In genomic region chr9:31971801-31972628, GRCm38 (mm10) we compare ENCODE assay signal across 9 mouse cellular contexts. TPM values are rescaled to one million over a fixed set of nuclear protein-coding genes. Genes with fewer than 3 reads are reported as not detected.
A peak's percentile ranks its signal among the peaks of the same experiment; 100 is the strongest.
DNase-seq lines count a peak whose midpoint lies in the region; ATAC-seq and TF ChIP-seq lines count a peak whose summit lies in the region.
"Had no signal": no experiment of that assay in that cellular context is flagged by ENCODE, and none has a peak within 500 bp of the region (broad histone marks: within the 10 kb centered on the region; RNA-seq: fewer than 3 reads in every experiment).

No protein-coding gene starts in this region.

- no peak for TF ChIP-seq POLR2A in limb, embryonic 14.5 days (IDR thresholded peaks at IDR 0.05; ENCODE audit: borderline replicate concordance, extremely low read depth, insufficient read depth, insufficient read length)

- H3K4me1 ChIP-seq in embryonic facial prominence, embryonic 14.5 days (ENCODE audit: control insufficient read depth, insufficient read depth, low read length), result peaks cover 7% of the 10 kb centered on the region; the same call in 1 of the 2 replicates
- peaks cover 13% of the 10 kb centered on the region for H3K4me1 ChIP-seq in heart, embryonic 15.5 days (replicated peaks)
- H3K4me1 ChIP-seq in kidney, postnatal 0 days (replicated peaks; ENCODE audit: insufficient read depth, low read length), result peaks cover 6% of the 10 kb centered on the region
- 0 out of 2 replicates have a peak, but pooled peaks cover 5% of the 10 kb centered on the region for H3K4me1 ChIP-seq in limb, embryonic 14.5 days (ENCODE audit: control insufficient read depth, insufficient read depth, low read length)
- H3K4me1 ChIP-seq in midbrain, embryonic 16.5 days (ENCODE audit: control insufficient read depth, insufficient read depth, low read length), result peaks cover 14% of the 10 kb centered on the region
- 0 out of 2 replicates have a peak, but pooled peaks cover 3% of the 10 kb centered on the region for H3K4me1 ChIP-seq in stomach, postnatal 0 days (replicated peaks; ENCODE audit: control insufficient read depth, insufficient read depth)

- no peak overlapping the region for H3K27ac ChIP-seq in embryonic facial prominence, embryonic 14.5 days (replicated peaks; ENCODE audit: low read depth, low read length)
- H3K27ac ChIP-seq in heart, embryonic 15.5 days, result peak overlapping the region; percentile 65
- no peak overlapping the region for H3K27ac ChIP-seq in kidney, postnatal 0 days
- H3K27ac ChIP-seq in limb, embryonic 14.5 days (replicated peaks; ENCODE audit: low read depth, low read length), result no peak overlapping the region
- H3K27ac ChIP-seq in midbrain, embryonic 16.5 days (ENCODE audit: low read length), result peak overlapping the region; percentile 25
- no peak overlapping the region for H3K27ac ChIP-seq in stomach, postnatal 0 days (replicated peaks)
- H3K27ac ChIP-seq: macrophage had no signal

- H3K27me3 ChIP-seq in embryonic facial prominence, embryonic 14.5 days (replicated peaks; ENCODE audit: control insufficient read depth, insufficient read depth, low read length), result no peaks in the 10 kb centered on the region
- H3K27me3 ChIP-seq in heart, embryonic 15.5 days, result no peaks in the 10 kb centered on the region
- no peaks in the 10 kb centered on the region for H3K27me3 ChIP-seq in kidney, postnatal 0 days (ENCODE audit: insufficient read depth, low read length)
- H3K27me3 ChIP-seq in limb, embryonic 14.5 days (ENCODE audit: control insufficient read depth, insufficient read depth, low read length), result no peaks in the 10 kb centered on the region
- H3K27me3 ChIP-seq in midbrain, embryonic 16.5 days (ENCODE audit: control insufficient read depth, insufficient read depth, low read depth, low read length), result no peaks in the 10 kb centered on the region
- no peaks in the 10 kb centered on the region for H3K27me3 ChIP-seq in stomach, postnatal 0 days (ENCODE audit: control insufficient read depth, insufficient read depth, low read length)

- no peak overlapping the region for H3K4me3 ChIP-seq in embryonic facial prominence, embryonic 14.5 days (ENCODE audit: low read depth, low read length)
- H3K4me3 ChIP-seq in heart, embryonic 15.5 days, result no peak overlapping the region
- no peak overlapping the region for H3K4me3 ChIP-seq in kidney, postnatal 0 days (replicated peaks; ENCODE audit: low read depth, low read length)
- no peak overlapping the region for H3K4me3 ChIP-seq in limb, embryonic 14.5 days (replicated peaks; ENCODE audit: low read length)
- H3K4me3 ChIP-seq in midbrain, embryonic 16.5 days (ENCODE audit: low read depth, low read length), result no peak overlapping the region
- H3K4me3 ChIP-seq in stomach, postnatal 0 days (ENCODE audit: low read depth, low read length), result no peak overlapping the region

- H3K36me3 ChIP-seq in embryonic facial prominence, embryonic 14.5 days (ENCODE audit: control insufficient read depth, insufficient read depth, low read length), result no peaks in the 10 kb centered on the region
- H3K36me3 ChIP-seq in heart, embryonic 15.5 days, result no peaks in the 10 kb centered on the region
- H3K36me3 ChIP-seq in kidney, postnatal 0 days (ENCODE audit: insufficient read depth, low read length), result no peaks in the 10 kb centered on the region
- H3K36me3 ChIP-seq in limb, embryonic 14.5 days (ENCODE audit: control insufficient read depth, insufficient read depth, low read length), result no peaks in the 10 kb centered on the region
- no peaks in the 10 kb centered on the region for H3K36me3 ChIP-seq in midbrain, embryonic 16.5 days (ENCODE audit: control insufficient read depth, insufficient read depth, low read length)
- H3K36me3 ChIP-seq in stomach, postnatal 0 days (ENCODE audit: control insufficient read depth, insufficient read depth, low read length), result no peaks in the 10 kb centered on the region

- peak; percentile 36 for DNase-seq in gastrocnemius, adult 18-20 months (ENCODE audit: low spot score)
- DNase-seq in gastrocnemius, postnatal 25 days, result no peak
- peak; percentile 71 for DNase-seq in embryonic facial prominence, embryonic 14.5 days (ENCODE audit: low spot score)
- DNase-seq in kidney, postnatal 0 days (ENCODE audit: low spot score), result peak; percentile 80
- DNase-seq in limb, embryonic 14.5 days (ENCODE audit: low spot score), result peak; percentile 32
- DNase-seq in stomach, postnatal 0 days (ENCODE audit: low spot score), result peak; percentile 65

- 18% methylated on average over 7 of the region's 7 CpGs for WGBS in embryonic facial prominence, embryonic 14.5 days
- 10% methylated on average over 7 of the region's 7 CpGs for WGBS in heart, embryonic 15.5 days
- WGBS in kidney, postnatal 0 days, result 12% methylated on average over 7 of the region's 7 CpGs
- 11% methylated on average over 7 of the region's 7 CpGs for WGBS in limb, embryonic 14.5 days
- WGBS in midbrain, embryonic 16.5 days, result 7% methylated on average over 7 of the region's 7 CpGs
- WGBS in stomach, postnatal 0 days, result 21% methylated on average over 7 of the region's 7 CpGs

- H3K9ac ChIP-seq in embryonic facial prominence, embryonic 14.5 days (ENCODE audit: low read depth, low read length), result no peak overlapping the region
- H3K9ac ChIP-seq in heart, embryonic 15.5 days, result no peak overlapping the region
- no peak overlapping the region for H3K9ac ChIP-seq in kidney, postnatal 0 days (ENCODE audit: low read depth, low read length)
- no peak overlapping the region for H3K9ac ChIP-seq in limb, embryonic 14.5 days (ENCODE audit: low read depth, low read length, severe bottlenecking)
- H3K9ac ChIP-seq in midbrain, embryonic 16.5 days (ENCODE audit: low read depth, low read length), result peak overlapping the region; percentile 3; the same call in 1 of the 2 replicates
- H3K9ac ChIP-seq in stomach, postnatal 0 days (ENCODE audit: low read length), result no peak overlapping the region

- peak; percentile 92; the same call in 1 of the 2 replicates for ATAC-seq in embryonic facial prominence, embryonic 14.5 days (ENCODE audit: low read depth)
- peak; percentile 92 for ATAC-seq in heart, embryonic 15.5 days (replicated peaks; ENCODE audit: insufficient number of reproducible peaks, insufficient read depth, low FRiP score, low read depth)
- ATAC-seq in kidney, postnatal 0 days (replicated peaks; ENCODE audit: low FRiP score, low read depth), result peak; percentile 85
- no peak for ATAC-seq in limb, embryonic 14.5 days (ENCODE audit: low FRiP score, low read depth)
- ATAC-seq in midbrain, embryonic 16.5 days, result peak; percentile 97
- ATAC-seq in stomach, postnatal 0 days (ENCODE audit: low FRiP score, low TSS enrichment), result peak; percentile 79

- TF ChIP-seq EP300 in stomach, postnatal 0 days (optimal IDR thresholded peaks at IDR 0.05), result no peak

- TF ChIP-seq CTCF in kidney, postnatal 0 days (IDR thresholded peaks at IDR 0.05; ENCODE audit: low read depth), result peak; percentile 94
- TF ChIP-seq CTCF in stomach, postnatal 0 days (IDR thresholded peaks at IDR 0.05; ENCODE audit: low read depth), result peak; percentile 96

- H3K4me2 ChIP-seq in embryonic facial prominence, embryonic 14.5 days (ENCODE audit: low read depth, low read length), result no peak overlapping the region
- peak overlapping the region; percentile 37 for H3K4me2 ChIP-seq in heart, embryonic 15.5 days
- H3K4me2 ChIP-seq in kidney, postnatal 0 days (ENCODE audit: low read length), result no peak overlapping the region
- H3K4me2 ChIP-seq in limb, embryonic 14.5 days (replicated peaks; ENCODE audit: low read depth, low read length, severe bottlenecking), result no peak overlapping the region
- peak overlapping the region; percentile 1; the same call in 1 of the 2 replicates for H3K4me2 ChIP-seq in midbrain, embryonic 16.5 days (ENCODE audit: low read length)
- no peak overlapping the region for H3K4me2 ChIP-seq in stomach, postnatal 0 days (replicated peaks; ENCODE audit: low read depth)

- H3K9me3 ChIP-seq in embryonic facial prominence, embryonic 14.5 days (ENCODE audit: control insufficient read depth, low read length), result 0 out of 2 replicates have a peak, but pooled peaks cover 3% of the 10 kb centered on the region
- no peaks in the 10 kb centered on the region for H3K9me3 ChIP-seq in heart, embryonic 15.5 days (replicated peaks)
- no peaks in the 10 kb centered on the region for H3K9me3 ChIP-seq in kidney, postnatal 0 days (replicated peaks; ENCODE audit: low read length)
- no peaks in the 10 kb centered on the region for H3K9me3 ChIP-seq in limb, embryonic 14.5 days (ENCODE audit: control insufficient read depth, low read length)
- no peaks in the 10 kb centered on the region for H3K9me3 ChIP-seq in midbrain, embryonic 16.5 days (replicated peaks; ENCODE audit: control insufficient read depth, low read length, poor library complexity, severe bottlenecking)
- no peaks in the 10 kb centered on the region for H3K9me3 ChIP-seq in stomach, postnatal 0 days (ENCODE audit: control insufficient read depth, low read length)

RNA-seq across cellular contexts. Expression of gene Barx2, which starts 58.8 kb away (rescaled TPM):
- 10 to 100 TPM in 1 of 2 experiments, 1 to 10 TPM in 1; 4.2 to 13.0 TPM for total RNA-seq in gastrocnemius, adult 18-20 months (2021)
- total RNA-seq in gastrocnemius, postnatal 25 days (2021), result 10 to 100 TPM in 1 of 2 experiments, 1 to 10 TPM in 1; 3.1 to 18.7 TPM
- polyA plus RNA-seq in embryonic facial prominence, embryonic 14.5 days (2014; fragmentation: Nextera tagmentation; extraction: Ambion mirVana), result 4.3 and 5.5 TPM in 2 replicates
- polyA plus RNA-seq in heart, embryonic 15.5 days (2015; fragmentation: Nextera tagmentation; extraction: Ambion mirVana), result not detected in 2 replicates
- polyA plus RNA-seq in kidney, postnatal 0 days (2015; fragmentation: Nextera tagmentation; extraction: Ambion mirVana), result 0.08 TPM in 1 of 2 replicates, not detected in the other
- polyA plus RNA-seq in limb, embryonic 14.5 days (2012; rRNA removed), result 15.1 and 16.9 TPM in 2 replicates
- 4.6 and 6.1 TPM in 2 replicates for polyA plus RNA-seq in limb, embryonic 14.5 days (2014; fragmentation: Nextera tagmentation; extraction: Ambion mirVana)
- 0.17 and 0.26 TPM in 2 replicates for polyA plus RNA-seq in midbrain, embryonic 16.5 days (2015; fragmentation: Nextera tagmentation; extraction: Ambion mirVana)
- 4.1 and 4.6 TPM in 2 replicates for polyA plus RNA-seq in stomach, postnatal 0 days (2015; fragmentation: Nextera tagmentation; extraction: Ambion mirVana)
- polyA plus RNA-seq: macrophage had no signal

Comparison
In these comparisons a context has a peak if more than half of its experiments do, and no peak if none do; other contexts are left out.
1. H3K27ac ChIP-seq: peak in heart, embryonic 15.5 days (single experiment) and midbrain, embryonic 16.5 days (single experiment); none in embryonic facial prominence, embryonic 14.5 days (single experiment), kidney, postnatal 0 days (single experiment), limb, embryonic 14.5 days (single experiment) and stomach, postnatal 0 days (single experiment).
2. H3K4me2 ChIP-seq: peak in heart, embryonic 15.5 days (single experiment) and midbrain, embryonic 16.5 days (single experiment); none in embryonic facial prominence, embryonic 14.5 days (single experiment), kidney, postnatal 0 days (single experiment), limb, embryonic 14.5 days (single experiment) and stomach, postnatal 0 days (single experiment).